Mouse (Mus musculus) brain, embryonic 14.5 days (tissue): Measurements from ENCODE around the gene Metap1d. TPM values are rescaled to one million over a fixed set of nuclear protein-coding genes. Genes with fewer than 3 reads are reported as not detected.
A peak's percentile ranks its signal among the peaks of the same experiment; 100 is the strongest.

Experiments used
- DNase-seq: peaks from one replicate; pipeline ENCODE4 v3.0.0-alpha.2; 2011; ENCODE audit warnings: low read depth
- CTCF ChIP-seq: fragments of 200-500 bp; IDR thresholded peaks from 2 replicates; pipeline ENCODE4 v1.5.1; 2012; ENCODE audit warnings: inconsistent platforms, mild to moderate bottlenecking, moderate library complexity, borderline replicate concordance; ENCODE audit not compliant: insufficient read depth, insufficient read length; ENCODE audit errors: extremely low read depth
- POLR2A ChIP-seq: fragments of 200-500 bp; IDR thresholded peaks from 2 replicates; pipeline ENCODE4 v1.6.1; 2012; ENCODE audit warnings: mild to moderate bottlenecking, inconsistent platforms, borderline replicate concordance; ENCODE audit not compliant: poor library complexity, insufficient read depth, insufficient read length, severe bottlenecking; ENCODE audit errors: extremely low read depth
- polyA plus RNA-seq: library from polyadenylated mRNA; depleted of rRNA; stranded (reverse); fragments of >200 nt; gene quantifications from 2 replicates; pipeline ENCODE4 v1.2.3, GENCODE M21; 2012

The Metap1d gene
- polyA plus RNA-seq, 1 experiment = 42.5 TPM

- DNase-seq = peak; percentile 44
- no peak for TF ChIP-seq POLR2A
- no peak for TF ChIP-seq CTCF
Measured at GRCm38 (mm10) chr2:71479917-71480316, 26.8 kb downstream of the Metap1d start.

GRCm38 (mm10) chr2:71481825-71482224, 28.7 kb downstream of the Metap1d start:
- TF ChIP-seq POLR2A (no peak), CTCF (no peak)
- DNase-seq = no peak

GRCm38 (mm10) chr2:71483046-71483716, 30.1 kb downstream of the Metap1d start:
- peak; percentile 64 for DNase-seq

GRCm38 (mm10) chr2:71483717-71484066, 30.6 kb downstream of the Metap1d start:
- no peak for DNase-seq
- no peak for TF ChIP-seq CTCF
- no peak for TF ChIP-seq POLR2A

More at GRCm38 (mm10) chr2:71483046-71483716, 30.1 kb downstream of the Metap1d start:
- TF ChIP-seq CTCF (no peak), POLR2A (no peak)

- TF ChIP-seq CTCF (no peak), POLR2A (no peak)
Measured at GRCm38 (mm10) chr2:71491295-71491694, 38.2 kb downstream of the Metap1d start.

GRCm38 (mm10) chr2:71493161-71493683, 40.1 kb downstream of the Metap1d start:
- TF ChIP-seq POLR2A (no peak), CTCF (no peak)
- no peak for DNase-seq

More at GRCm38 (mm10) chr2:71491295-71491694, 38.2 kb downstream of the Metap1d start:
- DNase-seq = no peak

GRCm38 (mm10) chr2:71494503-71494902, 41.4 kb downstream of the Metap1d start:
- TF ChIP-seq CTCF (no peak), POLR2A (no peak)
- DNase-seq = peak; percentile 65

- DNase-seq = peak; percentile 71
- no peak for TF ChIP-seq POLR2A
- TF ChIP-seq CTCF = no peak
Measured at GRCm38 (mm10) chr2:71494971-71495370, 41.9 kb downstream of the Metap1d start.

GRCm38 (mm10) chr2:71497175-71497574, 44.1 kb downstream of the Metap1d start:
- DNase-seq = no peak
- TF ChIP-seq POLR2A (no peak), CTCF (no peak)

GRCm38 (mm10) chr2:71499276-71500230, 46.5 kb downstream of the Metap1d start:
- peak; percentile 64 for DNase-seq
- TF ChIP-seq POLR2A = no peak
- TF ChIP-seq CTCF = no peak

- TF ChIP-seq POLR2A = no peak
- no peak for TF ChIP-seq CTCF
- no peak for DNase-seq
Measured at GRCm38 (mm10) chr2:71504852-71505251, 51.8 kb downstream of the Metap1d start.

GRCm38 (mm10) chr2:71511209-71511608, 58.1 kb downstream of the Metap1d start:
- DNase-seq = no peak
- TF ChIP-seq CTCF = no peak
- TF ChIP-seq POLR2A = no peak

GRCm38 (mm10) chr2:71512326-71512725, 59.2 kb downstream of the Metap1d start:
- TF ChIP-seq POLR2A (no peak), CTCF (no peak)
- DNase-seq = peak; percentile 81
